Mouse (Mus musculus) midbrain, embryonic 16.5 days (tissue): ENCODE measurements at regions not wholly inside any gene's neighbourhood (a gene's known extent, or its start where the extent isn't known, plus 50 kb on each side); places are given as distances from the start of the nearest gene placed in this dataset.

Source experiments
- ATAC-seq: fragments of 200-750 bp; cut with Nextera tagmentation; 2 replicates; pipeline ENCODE4 v1.8.0; 2017; ENCODE audit warnings: moderate TSS enrichment
- H3K27ac ChIP-seq: fragments of 300-500 bp; sonication (generic); 2 replicates; pipeline ENCODE4 v1.5.1; 2014; ENCODE audit warnings: mild to moderate bottlenecking, low read length, mixed read lengths
- H3K27me3 ChIP-seq: fragments of 300-500 bp; sonication (generic); 2 replicates; pipeline ENCODE4 v1.6.1; 2014; ENCODE audit warnings: low read depth, low read length, mixed read lengths; ENCODE audit not compliant: control insufficient read depth, insufficient read depth
- H3K36me3 ChIP-seq: fragments of 300-500 bp; sonication (generic); 2 replicates; pipeline ENCODE4 v1.6.1; 2014; ENCODE audit warnings: mild to moderate bottlenecking, low read length, moderate library complexity, mixed read lengths; ENCODE audit not compliant: control insufficient read depth, insufficient read depth
- H3K4me1 ChIP-seq: fragments of 300-500 bp; sonication (generic); 2 replicates; pipeline ENCODE4 v1.6.1; 2014; ENCODE audit warnings: mild to moderate bottlenecking, low read length, mixed read lengths; ENCODE audit not compliant: control insufficient read depth, insufficient read depth
- H3K4me2 ChIP-seq: fragments of 300-500 bp; sonication (generic); 2 replicates; pipeline ENCODE4 v1.6.1; 2014; ENCODE audit warnings: mild to moderate bottlenecking, low read length, mixed read lengths
- H3K4me3 ChIP-seq: fragments of 300-500 bp; sonication (generic); 2 replicates; pipeline ENCODE4 v1.5.1; 2014; ENCODE audit warnings: low read depth, mild to moderate bottlenecking, low read length, moderate library complexity, mixed read lengths
- H3K9ac ChIP-seq: fragments of 300-500 bp; sonication (generic); 2 replicates; pipeline ENCODE4 v1.6.1; 2014; ENCODE audit warnings: low read depth, low read length, mixed read lengths
- H3K9me3 ChIP-seq: fragments of 300-500 bp; sonication (generic); replicated peaks from 2 replicates; pipeline ENCODE4 v1.6.1; 2014; ENCODE audit warnings: mild to moderate bottlenecking, low read length, mixed read lengths; ENCODE audit not compliant: control insufficient read depth, poor library complexity, severe bottlenecking
- WGBS: fragments of 180-500 bp; shearing (Covaris S2); extraction: QIAGEN DNeasy Blood & Tissue Kit; methylation state at CpG from one replicate; pipeline ENCODE4 v1.1.7; 2014; 5-methylcytosine and 5-hydroxymethylcytosine counted together

- Histone ChIP-seq H3K4me3 (no peak overlapping the region), H3K4me2 (no peak overlapping the region), H3K4me1 (no peaks in the 10 kb centered on the region), H3K36me3 (no peaks in the 10 kb centered on the region), H3K9me3 (no peaks in the 10 kb centered on the region), H3K27ac (no peak overlapping the region), H3K9ac (no peak overlapping the region), H3K27me3 (no peaks in the 10 kb centered on the region)
- no peak for ATAC-seq
- 79% methylated on average over 4 of the region's 4 CpGs for WGBS
Observed at GRCm38 (mm10) chr2:72752624-72753176, 227.5 kb downstream of the Sp3 start.

DNA sequence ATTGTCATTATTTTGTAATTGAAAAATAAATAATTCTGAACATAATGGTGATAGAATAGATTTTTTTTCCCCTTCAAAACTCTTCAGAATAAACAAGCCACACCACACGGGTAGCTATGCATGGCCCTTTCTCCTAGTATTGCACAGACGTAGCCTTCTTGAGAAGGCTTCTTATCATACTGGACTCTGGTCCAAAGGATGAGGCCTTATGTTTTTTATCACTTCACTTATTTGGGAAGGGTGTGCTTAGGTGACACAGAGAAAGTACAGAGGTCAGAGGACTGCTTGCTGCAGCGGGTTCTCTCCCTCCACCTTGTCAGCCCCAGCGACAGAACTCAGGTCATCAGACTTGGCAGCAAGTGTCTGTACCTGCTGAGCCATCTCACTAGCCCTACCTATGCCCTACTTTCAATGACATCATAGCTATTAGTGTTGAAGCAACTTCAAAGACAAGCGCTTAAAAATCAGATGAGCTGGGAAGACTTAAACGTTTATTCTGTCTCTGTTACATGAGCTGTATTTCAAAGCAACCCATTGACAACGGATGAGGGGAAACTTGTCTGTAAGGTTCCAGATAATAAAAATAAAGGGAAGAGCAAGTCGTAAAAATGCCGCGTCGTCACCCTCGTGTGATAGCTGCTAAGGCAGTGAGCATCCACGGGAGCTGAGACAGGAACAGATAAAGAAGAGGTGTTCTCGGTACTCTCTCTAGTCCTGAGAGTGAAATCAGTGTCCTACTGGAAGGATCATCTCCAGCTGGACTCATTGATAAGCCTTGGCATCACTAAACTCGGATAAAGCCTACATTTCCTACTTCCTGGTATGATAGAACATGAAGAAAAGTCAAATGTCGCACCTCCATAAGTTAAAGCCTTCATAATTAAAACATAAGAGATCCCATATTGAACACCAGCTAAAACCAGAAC lies 226.2 kb downstream of the Sp3 start:
- no peaks in the 10 kb centered on the region for H3K9me3 ChIP-seq
- no peak overlapping the region for H3K4me3 ChIP-seq
- no peaks in the 10 kb centered on the region for H3K36me3 ChIP-seq
- H3K27ac ChIP-seq, result no peak overlapping the region
- no peak overlapping the region for H3K9ac ChIP-seq
- 95% methylated on average over 16 of the region's 16 CpGs for WGBS
- H3K27me3 ChIP-seq, result no peaks in the 10 kb centered on the region
- no peaks in the 10 kb centered on the region for H3K4me1 ChIP-seq
- ATAC-seq, result no peak
- no peak overlapping the region for H3K4me2 ChIP-seq

DNA sequence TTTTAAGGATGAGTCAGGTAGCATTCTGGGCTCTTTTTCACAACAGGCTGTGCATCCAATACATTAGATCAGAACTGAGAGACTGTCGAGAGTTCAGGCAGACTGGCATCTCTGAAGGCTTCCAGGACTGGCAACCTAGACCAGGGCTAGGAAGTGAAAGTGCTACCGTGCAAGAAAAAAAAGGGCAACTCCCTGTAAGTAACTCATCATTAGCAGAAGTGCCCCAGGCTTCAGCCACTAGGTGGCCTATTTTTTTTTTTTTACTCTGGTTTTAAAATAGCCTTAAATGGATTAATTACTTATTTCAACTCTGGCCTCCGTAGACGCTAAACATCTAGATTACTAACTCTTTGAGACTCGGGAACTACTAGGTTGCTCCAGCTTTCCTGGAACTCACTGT lies 216.8 kb downstream of the Sp3 start:
- 90% methylated on average over 5 of the region's 5 CpGs for WGBS
- no peak overlapping the region for H3K4me2 ChIP-seq

GRCm38 (mm10) chr2:72769030-72769630 lies 211.1 kb downstream of the Sp3 start:
- WGBS, result 89% methylated on average over 11 of the region's 11 CpGs
- no peaks in the 10 kb centered on the region for H3K36me3 ChIP-seq
- H3K27me3 ChIP-seq, result no peaks in the 10 kb centered on the region
- H3K27ac ChIP-seq, result no peak overlapping the region
- H3K9me3 ChIP-seq, result no peaks in the 10 kb centered on the region
- no peaks in the 10 kb centered on the region for H3K4me1 ChIP-seq
- H3K4me2 ChIP-seq, result no peak overlapping the region
- H3K4me3 ChIP-seq, result no peak overlapping the region
- ATAC-seq, result no peak
- H3K9ac ChIP-seq, result no peak overlapping the region

More for the DNA sequence above, 216.8 kb downstream of the Sp3 start:
- no peak overlapping the region for H3K27ac ChIP-seq
- no peak for ATAC-seq
- no peaks in the 10 kb centered on the region for H3K36me3 ChIP-seq
- H3K9me3 ChIP-seq, result no peaks in the 10 kb centered on the region
- no peak overlapping the region for H3K9ac ChIP-seq
- no peaks in the 10 kb centered on the region for H3K27me3 ChIP-seq
- H3K4me1 ChIP-seq, result no peaks in the 10 kb centered on the region
- H3K4me3 ChIP-seq, result no peak overlapping the region

DNA sequence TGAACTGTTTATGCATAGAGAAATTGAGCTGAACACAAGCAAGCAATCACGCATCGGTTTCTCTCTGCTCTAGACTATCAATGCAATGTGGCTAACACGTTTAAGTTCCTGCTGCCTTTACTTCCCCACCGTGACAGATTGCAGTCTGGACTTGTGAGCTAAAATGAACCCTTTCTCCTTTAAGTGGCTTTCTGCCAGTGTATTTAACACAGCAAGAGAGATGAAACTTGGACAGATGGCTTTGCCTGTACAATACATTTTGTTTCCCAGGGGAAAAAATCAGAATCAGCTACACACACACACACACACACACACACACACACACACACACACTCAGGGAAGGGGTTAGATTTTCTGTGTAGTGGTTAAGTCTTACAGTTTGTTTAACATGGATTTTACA lies 206.8 kb downstream of the Sp3 start:
- 69% methylated on average over 4 of the region's 4 CpGs for WGBS
- no peak for ATAC-seq

DNA sequence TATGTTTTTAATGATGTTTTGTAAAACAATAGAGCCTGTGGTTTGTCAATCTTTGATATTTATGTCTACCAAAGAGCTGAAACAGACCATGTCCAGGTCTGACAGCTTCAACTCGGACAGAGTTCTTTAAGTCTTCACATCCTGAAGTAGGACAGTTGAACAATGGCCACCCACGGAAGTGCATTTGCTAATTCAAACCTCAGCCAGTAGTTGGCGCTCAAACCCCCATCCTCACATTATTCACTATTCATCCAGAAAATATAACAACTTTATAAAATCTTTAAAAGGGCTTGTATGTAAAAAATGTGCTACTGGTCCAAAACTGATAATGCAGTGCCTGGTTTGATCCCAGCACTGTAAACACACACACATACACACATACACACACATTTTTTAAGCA lies 202.9 kb downstream of the Sp3 start:
- Histone ChIP-seq H3K36me3 (no peaks in the 10 kb centered on the region), H3K4me2 (no peak overlapping the region), H3K4me3 (no peak overlapping the region), H3K4me1 (peaks cover 6% of the 10 kb centered on the region), H3K9ac (no peak overlapping the region), H3K27me3 (no peaks in the 10 kb centered on the region), H3K27ac (no peak overlapping the region), H3K9me3 (no peaks in the 10 kb centered on the region)
- no peak for ATAC-seq
- WGBS, result 38% methylated on average over 3 of the region's 3 CpGs

More for the DNA sequence above, 206.8 kb downstream of the Sp3 start:
- Histone ChIP-seq H3K36me3 (no peaks in the 10 kb centered on the region), H3K27ac (no peak overlapping the region), H3K4me1 (no peaks in the 10 kb centered on the region), H3K9ac (no peak overlapping the region), H3K27me3 (no peaks in the 10 kb centered on the region), H3K4me2 (no peak overlapping the region), H3K4me3 (no peak overlapping the region), H3K9me3 (no peaks in the 10 kb centered on the region)

GRCm38 (mm10) chr2:72777806-72778510 lies 202.3 kb downstream of the Sp3 start:
- Histone ChIP-seq H3K36me3 (no peaks in the 10 kb centered on the region), H3K27ac (no peak overlapping the region), H3K4me3 (no peak overlapping the region), H3K4me2 (no peak overlapping the region), H3K4me1 (peaks cover 7% of the 10 kb centered on the region), H3K9me3 (no peaks in the 10 kb centered on the region), H3K9ac (no peak overlapping the region), H3K27me3 (no peaks in the 10 kb centered on the region)
- no peak for ATAC-seq
- WGBS, result 83% methylated on average over 8 of the region's 8 CpGs

DNA sequence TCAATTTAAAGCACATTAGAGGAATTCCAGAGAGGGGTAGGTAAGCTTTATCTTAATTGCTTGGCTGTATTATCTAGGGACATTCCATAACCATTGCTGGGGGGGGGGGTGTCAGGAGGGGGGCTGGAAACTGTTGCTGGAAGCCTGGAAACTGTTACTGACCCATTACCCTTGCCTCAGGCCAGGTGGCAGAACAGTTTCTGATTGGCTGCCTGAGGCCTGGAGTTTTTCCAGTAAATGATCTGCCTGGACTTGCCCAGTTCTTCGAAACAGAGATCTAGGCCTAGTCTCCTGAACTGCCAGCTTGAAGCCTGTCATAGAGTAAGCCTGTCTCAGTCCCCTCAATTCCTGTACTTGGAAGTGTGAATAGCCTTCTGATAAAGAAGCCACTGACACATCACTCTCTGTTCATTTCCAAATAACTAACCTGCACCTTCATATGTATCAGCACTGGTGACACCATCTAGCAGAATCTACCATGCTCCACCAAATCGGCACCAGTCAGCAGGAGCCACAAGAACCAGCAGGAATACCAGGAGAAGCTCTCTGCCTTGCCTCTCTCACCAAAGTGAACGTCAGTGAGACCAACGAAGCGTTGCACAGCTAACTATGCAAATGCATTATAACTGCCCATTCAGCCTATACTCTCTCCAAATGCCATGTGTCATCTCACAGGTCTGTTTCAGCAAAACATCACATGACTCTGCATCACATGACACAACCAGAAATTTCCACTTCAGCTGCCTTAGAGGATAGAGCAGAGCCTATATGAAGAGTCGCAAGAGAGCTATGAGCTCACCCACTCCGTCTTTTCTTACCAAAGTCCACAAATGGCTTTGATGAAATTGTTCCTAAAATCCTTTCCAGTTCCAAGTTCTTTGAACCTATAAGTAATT lies 200.7 kb downstream of the Sp3 start:
- H3K27me3 ChIP-seq, result no peaks in the 10 kb centered on the region; the same call in 1 of the 2 replicates

More for the DNA sequence above, 200.7 kb downstream of the Sp3 start:
- no peak for ATAC-seq
- no peaks in the 10 kb centered on the region for H3K9me3 ChIP-seq
- peaks cover 7% of the 10 kb centered on the region for H3K4me1 ChIP-seq
- no peaks in the 10 kb centered on the region for H3K36me3 ChIP-seq
- WGBS, result 87% methylated on average over 7 of the region's 7 CpGs
- no peak overlapping the region for H3K9ac ChIP-seq
- H3K4me3 ChIP-seq, result no peak overlapping the region
- no peak overlapping the region for H3K27ac ChIP-seq
- H3K4me2 ChIP-seq, result no peak overlapping the region
